Mouse (Mus musculus) limb, embryonic 12.5 days (tissue): ENCODE measurements at regions not wholly inside any gene's neighbourhood (a gene's known extent, or its start where the extent isn't known, plus 50 kb on each side); places are given as distances from the start of the nearest gene placed in this dataset.

Experiments used
- ATAC-seq: fragments of 200-750 bp; cut with Nextera tagmentation; 2 replicates; pipeline ENCODE4 v1.8.0; 2017; ENCODE audit warnings: low read depth, moderate TSS enrichment; ENCODE audit not compliant: insufficient number of reproducible peaks, insufficient read depth, low FRiP score, low TSS enrichment
- H3K27ac ChIP-seq: fragments of 300-500 bp; sonication (generic); 2 replicates; pipeline ENCODE4 v1.5.1; 2016; ENCODE audit warnings: mild to moderate bottlenecking, moderate library complexity
- H3K27me3 ChIP-seq: fragments of 300-500 bp; sonication (generic); 2 replicates; pipeline ENCODE4 v1.6.1; 2016; ENCODE audit warnings: mild to moderate bottlenecking, moderate library complexity
- H3K36me3 ChIP-seq: fragments of 300-500 bp; sonication (generic); 2 replicates; pipeline ENCODE4 v1.6.1; 2016; ENCODE audit warnings: mild to moderate bottlenecking, moderate library complexity
- H3K4me1 ChIP-seq: fragments of 300-500 bp; sonication (generic); replicated peaks from 2 replicates; pipeline ENCODE4 v1.6.1; 2016
- H3K4me2 ChIP-seq: fragments of 300-500 bp; sonication (generic); 2 replicates; pipeline ENCODE4 v1.6.1; 2016; ENCODE audit warnings: mild to moderate bottlenecking, moderate library complexity
- H3K4me3 ChIP-seq: fragments of 300-500 bp; sonication (generic); replicated peaks from 2 replicates; pipeline ENCODE4 v1.5.1; 2016; ENCODE audit warnings: mild to moderate bottlenecking
- H3K9ac ChIP-seq: fragments of 300-500 bp; sonication (generic); replicated peaks from 2 replicates; pipeline ENCODE4 v1.6.1; 2016; ENCODE audit warnings: mild to moderate bottlenecking, moderate library complexity
- H3K9me3 ChIP-seq: fragments of 300-500 bp; sonication (generic); 2 replicates; pipeline ENCODE4 v1.6.1; 2016; ENCODE audit warnings: mild to moderate bottlenecking, moderate library complexity
- WGBS: fragments of 180-500 bp; shearing (Covaris S2); methylation state at CpG from one replicate; pipeline ENCODE4 v1.1.7; 2016; 5-methylcytosine and 5-hydroxymethylcytosine counted together

- no peak overlapping the region for H3K4me2 ChIP-seq
- no peaks in the 10 kb centered on the region for H3K9me3 ChIP-seq
- WGBS, result 84% methylated on average over 9 of the region's 9 CpGs
- H3K36me3 ChIP-seq, result no peaks in the 10 kb centered on the region
- H3K27me3 ChIP-seq, result no peaks in the 10 kb centered on the region
- H3K4me1 ChIP-seq, result no peaks in the 10 kb centered on the region
- H3K9ac ChIP-seq, result no peak overlapping the region
- no peak for ATAC-seq
- no peak overlapping the region for H3K4me3 ChIP-seq
- no peak overlapping the region for H3K27ac ChIP-seq
Observed at GRCm38 (mm10) chr16:12925931-12926330, 183.6 kb upstream of the Ercc4 start.

- Histone ChIP-seq H3K4me2 (no peak overlapping the region), H3K27ac (no peak overlapping the region), H3K9me3 (no peaks in the 10 kb centered on the region), H3K36me3 (no peaks in the 10 kb centered on the region), H3K27me3 (no peaks in the 10 kb centered on the region), H3K9ac (no peak overlapping the region), H3K4me3 (no peak overlapping the region), H3K4me1 (no peaks in the 10 kb centered on the region)
- 77% methylated on average over 6 of the region's 6 CpGs for WGBS
- no peak for ATAC-seq
Observed at GRCm38 (mm10) chr16:12931111-12931510, 178.4 kb upstream of the Ercc4 start.

- no peaks in the 10 kb centered on the region for H3K9me3 ChIP-seq
- no peaks in the 10 kb centered on the region for H3K36me3 ChIP-seq
- H3K9ac ChIP-seq, result no peak overlapping the region
- no peaks in the 10 kb centered on the region for H3K4me1 ChIP-seq
- 91% methylated on average over 3 of the region's 3 CpGs for WGBS
- no peaks in the 10 kb centered on the region for H3K27me3 ChIP-seq
- no peak overlapping the region for H3K4me3 ChIP-seq
- no peak overlapping the region for H3K4me2 ChIP-seq
- no peak overlapping the region for H3K27ac ChIP-seq
- ATAC-seq, result no peak
Observed at GRCm38 (mm10) chr16:12932959-12933358, 176.5 kb upstream of the Ercc4 start.

GRCm38 (mm10) chr16:12934586-12934985 lies 174.9 kb upstream of the Ercc4 start:
- no peak overlapping the region for H3K4me2 ChIP-seq
- no peak overlapping the region for H3K27ac ChIP-seq
- WGBS, result 73% methylated on average over 7 of the region's 7 CpGs
- no peak for ATAC-seq
- no peak overlapping the region for H3K4me3 ChIP-seq
- no peaks in the 10 kb centered on the region for H3K9me3 ChIP-seq
- H3K27me3 ChIP-seq, result no peaks in the 10 kb centered on the region
- H3K36me3 ChIP-seq, result no peaks in the 10 kb centered on the region
- no peak overlapping the region for H3K9ac ChIP-seq
- no peaks in the 10 kb centered on the region for H3K4me1 ChIP-seq

- 62% methylated on average over 2 of the region's 2 CpGs for WGBS
- H3K27me3 ChIP-seq, result no peaks in the 10 kb centered on the region
- no peaks in the 10 kb centered on the region for H3K9me3 ChIP-seq
- H3K36me3 ChIP-seq, result no peaks in the 10 kb centered on the region
- no peak for ATAC-seq
- H3K9ac ChIP-seq, result no peak overlapping the region
- no peak overlapping the region for H3K4me3 ChIP-seq
- H3K4me1 ChIP-seq, result no peaks in the 10 kb centered on the region
- H3K4me2 ChIP-seq, result no peak overlapping the region
- no peak overlapping the region for H3K27ac ChIP-seq
Observed at GRCm38 (mm10) chr16:12935266-12935665, 174.2 kb upstream of the Ercc4 start.

- Histone ChIP-seq H3K4me3 (no peak overlapping the region), H3K4me1 (no peaks in the 10 kb centered on the region), H3K27ac (no peak overlapping the region), H3K4me2 (no peak overlapping the region), H3K36me3 (no peaks in the 10 kb centered on the region), H3K9ac (no peak overlapping the region), H3K27me3 (no peaks in the 10 kb centered on the region), H3K9me3 (no peaks in the 10 kb centered on the region)
- ATAC-seq, result no peak
- WGBS, result 80% methylated on average over 2 of the region's 2 CpGs
Observed at GRCm38 (mm10) chr16:12936571-12936970, 172.9 kb upstream of the Ercc4 start.

GRCm38 (mm10) chr16:12938563-12938962 lies 170.9 kb upstream of the Ercc4 start:
- H3K4me2 ChIP-seq, result no peak overlapping the region
- WGBS, result 91% methylated on average over 2 of the region's 2 CpGs
- H3K4me1 ChIP-seq, result no peaks in the 10 kb centered on the region
- ATAC-seq, result no peak
- no peaks in the 10 kb centered on the region for H3K36me3 ChIP-seq
- no peaks in the 10 kb centered on the region for H3K27me3 ChIP-seq
- H3K4me3 ChIP-seq, result no peak overlapping the region
- H3K9ac ChIP-seq, result no peak overlapping the region
- no peak overlapping the region for H3K27ac ChIP-seq
- H3K9me3 ChIP-seq, result no peaks in the 10 kb centered on the region

- no peak overlapping the region for H3K4me3 ChIP-seq
- no peaks in the 10 kb centered on the region for H3K9me3 ChIP-seq
- H3K4me2 ChIP-seq, result no peak overlapping the region
- no peaks in the 10 kb centered on the region for H3K27me3 ChIP-seq
- H3K27ac ChIP-seq, result no peak overlapping the region
- H3K4me1 ChIP-seq, result no peaks in the 10 kb centered on the region
- H3K9ac ChIP-seq, result no peak overlapping the region
- whole genome bisulfite sequencing, result 93% methylated on average over 5 of the region's 5 CpGs
- H3K36me3 ChIP-seq, result no peaks in the 10 kb centered on the region
- ATAC-seq, result no peak
Observed at GRCm38 (mm10) chr16:12951176-12951575, 158.3 kb upstream of the Ercc4 start.

GRCm38 (mm10) chr16:12954028-12954427 lies 155.5 kb upstream of the Ercc4 start:
- no peaks in the 10 kb centered on the region for H3K4me1 ChIP-seq
- H3K9ac ChIP-seq, result no peak overlapping the region
- no peaks in the 10 kb centered on the region for H3K36me3 ChIP-seq
- no peak for ATAC-seq
- H3K27ac ChIP-seq, result no peak overlapping the region
- no peaks in the 10 kb centered on the region for H3K27me3 ChIP-seq
- 76% methylated on average over 8 of the region's 8 CpGs for WGBS
- H3K4me3 ChIP-seq, result no peak overlapping the region
- no peaks in the 10 kb centered on the region for H3K9me3 ChIP-seq
- H3K4me2 ChIP-seq, result no peak overlapping the region

GRCm38 (mm10) chr16:12956416-12956815 lies 153.1 kb upstream of the Ercc4 start:
- no peak overlapping the region for H3K4me2 ChIP-seq
- H3K4me1 ChIP-seq, result no peaks in the 10 kb centered on the region
- H3K36me3 ChIP-seq, result no peaks in the 10 kb centered on the region
- no peaks in the 10 kb centered on the region for H3K9me3 ChIP-seq
- no peaks in the 10 kb centered on the region for H3K27me3 ChIP-seq
- no peak overlapping the region for H3K27ac ChIP-seq
- H3K9ac ChIP-seq, result no peak overlapping the region
- H3K4me3 ChIP-seq, result no peak overlapping the region
- WGBS, result 48% methylated on average over 3 of the region's 3 CpGs
- no peak for ATAC-seq

- H3K4me3 ChIP-seq, result no peak overlapping the region
- no peak overlapping the region for H3K9ac ChIP-seq
- H3K27ac ChIP-seq, result no peak overlapping the region
- H3K36me3 ChIP-seq, result no peaks in the 10 kb centered on the region
- H3K9me3 ChIP-seq, result no peaks in the 10 kb centered on the region
- no peaks in the 10 kb centered on the region for H3K27me3 ChIP-seq
- 53% methylated on average over 5 of the region's 5 CpGs for WGBS
- no peak for ATAC-seq
- H3K4me1 ChIP-seq, result no peaks in the 10 kb centered on the region
- no peak overlapping the region for H3K4me2 ChIP-seq
Observed at GRCm38 (mm10) chr16:12960885-12961284, 148.6 kb upstream of the Ercc4 start.

- H3K4me1 ChIP-seq, result no peaks in the 10 kb centered on the region
- H3K36me3 ChIP-seq, result no peaks in the 10 kb centered on the region
- no peak overlapping the region for H3K4me3 ChIP-seq
- 85% methylated on average over 1 of the region's 1 CpGs for WGBS
- ATAC-seq, result no peak
- H3K4me2 ChIP-seq, result no peak overlapping the region
- no peak overlapping the region for H3K27ac ChIP-seq
- H3K9ac ChIP-seq, result no peak overlapping the region
- no peaks in the 10 kb centered on the region for H3K27me3 ChIP-seq
- H3K9me3 ChIP-seq, result no peaks in the 10 kb centered on the region
Observed at GRCm38 (mm10) chr16:12982681-12983080, 126.8 kb upstream of the Ercc4 start.
